ENCODE assay signal across 9 mouse cellular contexts in genomic region chrX:151132785-151133184, GRCm38 (mm10). TPM values are rescaled to one million over a fixed set of nuclear protein-coding genes. Genes with fewer than 3 reads are reported as not detected.
DNase-seq lines count a peak whose midpoint lies in the region; ATAC-seq and TF ChIP-seq lines count a peak whose summit lies in the region.
"Had no signal": no experiment of that assay in that cellular context is flagged by ENCODE, and none has a peak within 500 bp of the region (broad histone marks: within the 10 kb centered on the region; RNA-seq: fewer than 3 reads in every experiment).

No protein-coding gene starts in this region.

- no peak overlapping the region for H3K4me2 ChIP-seq in limb, embryonic 13.5 days (replicated peaks)

- no peaks in the 10 kb centered on the region for H3K4me1 ChIP-seq in limb, embryonic 13.5 days

- H3K4me3 ChIP-seq in layer of hippocampus, adult 2 months: no peak overlapping the region
- H3K4me3 ChIP-seq in limb, embryonic 13.5 days: 0 out of 2 replicates have a peak overlapping the region, but pooled peaks have one; percentile 14

- no peak overlapping the region for H3K27ac ChIP-seq in layer of hippocampus, adult 2 months
- H3K27ac ChIP-seq in limb, embryonic 13.5 days: no peak overlapping the region

- H3K27me3 ChIP-seq in limb, embryonic 13.5 days: peaks cover 3% of the 10 kb centered on the region; the same call in 1 of the 2 replicates

- no peak for ATAC-seq in limb, embryonic 13.5 days (ENCODE audit: low FRiP score, low read depth)
- no peak for ATAC-seq in megakaryocyte, adult 5-6 weeks (ENCODE audit: poor library complexity, severe bottlenecking)

- 22% methylated on average over 9 of the region's 10 CpGs for WGBS in limb, embryonic 13.5 days

- TF ChIP-seq CTCF in layer of hippocampus, adult 2 months (conservative IDR thresholded peaks at IDR 0.05): peak; percentile 73

- H3K9ac ChIP-seq in limb, embryonic 13.5 days: no peak overlapping the region

- peak; percentile 3 for DNase-seq in adrenal gland, postnatal 10 days
- no peak for DNase-seq in adrenal gland, postnatal 25 days
- no peak for DNase-seq in layer of hippocampus, adult 2 months (ENCODE audit: low spot score in 2 of 2)
- DNase-seq in layer of hippocampus, postnatal 10 days (ENCODE audit: low spot score in 2 of 2): no peak
- peak; percentile 2 for DNase-seq in adipocyte (ENCODE audit: low spot score)
- DNase-seq in natural killer cell, adult 2 months (ENCODE audit: low spot score in 2 of 2): no peak
- DNase-seq: right cerebral cortex, postnatal 14 days had no signal

- no peaks in the 10 kb centered on the region for H3K9me3 ChIP-seq in limb, embryonic 13.5 days

- no peaks in the 10 kb centered on the region for H3K36me3 ChIP-seq in limb, embryonic 13.5 days

RNA-seq across cellular contexts. Expression of gene Tsr2, which starts 36.4 kb away (rescaled TPM):
- total RNA-seq in adrenal gland, postnatal 10 days (2021): 10 to 100 TPM; 26.0 to 32.0 TPM
- total RNA-seq in adrenal gland, postnatal 25 days (2021): 29.3 and 33.9 TPM in 2 replicates
- total RNA-seq in layer of hippocampus, adult 2 months (2021): 10 to 100 TPM; 73.2 to 80.4 TPM
- 10 to 100 TPM; 52.6 to 56.6 TPM for total RNA-seq in layer of hippocampus, postnatal 10 days (2021)
- 43.0 and 44.8 TPM in 2 replicates for polyA plus RNA-seq in limb, embryonic 13.5 days (2015; fragmentation: Nextera tagmentation; extraction: Ambion mirVana)
- 9.5 and 10.1 TPM in 2 replicates for total RNA-seq in megakaryocyte, adult 5-6 weeks (2015)
- 11.0 and 13.9 TPM in 2 replicates for total RNA-seq in megakaryocyte, adult 5-6 weeks (2017)

Comparison
In these comparisons a context has a peak if more than half of its experiments do, and no peak if none do; other contexts are left out.
1. DNase-seq: peak in adrenal gland, postnatal 10 days (single experiment) and adipocyte (single experiment); none in adrenal gland, postnatal 25 days (single experiment), layer of hippocampus, adult 2 months (0 of 2), layer of hippocampus, postnatal 10 days (0 of 2) and natural killer cell, adult 2 months (0 of 2).